Comparison of ENCODE assay signal across 16 mouse cellular contexts in the genomic region with DNA sequence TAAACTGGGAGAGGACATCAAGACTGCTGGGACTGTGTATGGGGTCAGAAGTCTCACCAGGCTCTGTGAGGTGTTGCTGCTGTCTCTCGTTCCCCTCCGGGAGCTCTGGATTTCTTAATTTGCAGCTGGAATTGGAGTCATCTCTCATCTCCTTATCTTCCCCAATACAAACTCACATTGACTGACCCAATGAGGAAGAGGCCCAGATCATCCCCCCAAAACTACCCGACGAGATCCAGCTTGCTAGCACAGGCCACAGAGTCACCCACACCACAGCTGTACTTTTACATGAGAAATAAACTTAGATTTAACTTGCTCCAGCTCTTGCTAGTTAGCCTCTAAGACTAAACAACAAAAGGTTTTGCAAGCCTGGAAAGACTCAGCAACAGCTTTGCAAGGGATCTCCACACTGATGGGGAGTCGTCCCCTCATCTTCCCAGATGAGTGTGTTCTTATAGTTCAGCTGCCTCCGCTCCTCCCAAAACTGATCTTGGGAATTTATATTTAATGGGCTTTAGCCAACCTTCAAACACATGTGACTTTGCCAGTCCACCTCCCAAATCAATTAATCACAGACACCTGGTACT. TPM values are rescaled to one million over a fixed set of nuclear protein-coding genes. Genes with fewer than 3 reads are reported as not detected.
A peak's percentile ranks its signal among the peaks of the same experiment; 100 is the strongest.
DNase-seq lines count a peak whose midpoint lies in the region; ATAC-seq and TF ChIP-seq lines count a peak whose summit lies in the region.
"Had no signal": no experiment of that assay in that cellular context is flagged by ENCODE, and none has a peak within 500 bp of the region (broad histone marks: within the 10 kb centered on the region; RNA-seq: fewer than 3 reads in every experiment).

No protein-coding gene starts in this region.

- no peaks in the 10 kb centered on the region for H3K9me3 ChIP-seq in forebrain, embryonic 11.5 days (ENCODE audit: control insufficient read depth, low read length)
- no peaks in the 10 kb centered on the region for H3K9me3 ChIP-seq in forebrain, embryonic 14.5 days (replicated peaks; ENCODE audit: control insufficient read depth, low read length)
- H3K9me3 ChIP-seq in lung, embryonic 14.5 days (ENCODE audit: low read depth, low read length) = no peaks in the 10 kb centered on the region
- no peaks in the 10 kb centered on the region for H3K9me3 ChIP-seq in embryonic facial prominence, embryonic 10.5 days
- H3K9me3 ChIP-seq in limb, embryonic 12.5 days = no peaks in the 10 kb centered on the region
- H3K9me3 ChIP-seq: heart, embryonic 12.5 days; neural tube, embryonic 12.5 days had no signal

- no peaks in the 10 kb centered on the region for H3K27me3 ChIP-seq in forebrain, embryonic 11.5 days (ENCODE audit: control insufficient read depth, insufficient read depth, low read length)
- H3K27me3 ChIP-seq in forebrain, embryonic 14.5 days (replicated peaks; ENCODE audit: control insufficient read depth, insufficient read depth, low read length) = no peaks in the 10 kb centered on the region
- H3K27me3 ChIP-seq in lung, embryonic 14.5 days (ENCODE audit: insufficient read depth, low read length) = no peaks in the 10 kb centered on the region
- no peaks in the 10 kb centered on the region for H3K27me3 ChIP-seq in embryonic facial prominence, embryonic 10.5 days (replicated peaks; ENCODE audit: low read depth, poor library complexity, severe bottlenecking)
- no peaks in the 10 kb centered on the region for H3K27me3 ChIP-seq in limb, embryonic 12.5 days
- H3K27me3 ChIP-seq: heart, embryonic 12.5 days; neural tube, embryonic 12.5 days had no signal

- ATAC-seq in forebrain, embryonic 11.5 days (replicated peaks; ENCODE audit: low FRiP score) = no peak
- no peak for ATAC-seq in forebrain, embryonic 14.5 days
- no peak for ATAC-seq in lung, embryonic 14.5 days (ENCODE audit: insufficient read depth)
- no peak for ATAC-seq in limb, embryonic 12.5 days (ENCODE audit: insufficient number of reproducible peaks, insufficient read depth, low FRiP score, low TSS enrichment, low read depth)
- ATAC-seq: inflammation-experienced regulatory T-cells, adult 6 months had no signal

- no peak overlapping the region for H3K4me2 ChIP-seq in forebrain, embryonic 11.5 days (ENCODE audit: low read depth, low read length, severe bottlenecking)
- no peak overlapping the region for H3K4me2 ChIP-seq in forebrain, embryonic 14.5 days (ENCODE audit: low read length)
- no peak overlapping the region for H3K4me2 ChIP-seq in lung, embryonic 14.5 days
- H3K4me2 ChIP-seq in limb, embryonic 12.5 days = peak overlapping the region; percentile 27; the same call in 1 of the 2 replicates
- H3K4me2 ChIP-seq: neural tube, embryonic 12.5 days had no signal

- H3K4me3 ChIP-seq in forebrain, embryonic 11.5 days (ENCODE audit: low read depth, low read length) = no peak overlapping the region
- no peak overlapping the region for H3K4me3 ChIP-seq in forebrain, embryonic 14.5 days (ENCODE audit: low read depth, low read length)
- H3K4me3 ChIP-seq in lung, embryonic 14.5 days (ENCODE audit: low read depth, low read length) = no peak overlapping the region
- H3K4me3 ChIP-seq in embryonic facial prominence, embryonic 10.5 days = peak overlapping the region; percentile 30
- no peak overlapping the region for H3K4me3 ChIP-seq in limb, embryonic 12.5 days (replicated peaks)
- H3K4me3 ChIP-seq: heart, embryonic 12.5 days; neural tube, embryonic 12.5 days had no signal

- peak overlapping the region; percentile 46; the same call in 1 of the 2 replicates for H3K27ac ChIP-seq in forebrain, embryonic 11.5 days (ENCODE audit: low read depth, low read length)
- no peak overlapping the region for H3K27ac ChIP-seq in forebrain, embryonic 14.5 days (ENCODE audit: low read depth, low read length)
- peak overlapping the region; percentile 47; the same call in 1 of the 2 replicates for H3K27ac ChIP-seq in lung, embryonic 14.5 days (ENCODE audit: low read depth)
- peak overlapping the region; percentile 96 for H3K27ac ChIP-seq in embryonic facial prominence, embryonic 10.5 days (replicated peaks)
- H3K27ac ChIP-seq in limb, embryonic 12.5 days = peak overlapping the region; percentile 97
- H3K27ac ChIP-seq: neural tube, embryonic 12.5 days had no signal

- TF ChIP-seq CTCF in lung, embryonic 14.5 days (IDR thresholded peaks at IDR 0.05; ENCODE audit: low read depth) = no peak

- H3K9ac ChIP-seq in forebrain, embryonic 11.5 days (ENCODE audit: low read length) = no peak overlapping the region
- no peak overlapping the region for H3K9ac ChIP-seq in forebrain, embryonic 14.5 days (ENCODE audit: low read length)
- H3K9ac ChIP-seq in lung, embryonic 14.5 days = no peak overlapping the region
- no peak overlapping the region for H3K9ac ChIP-seq in limb, embryonic 12.5 days (replicated peaks)
- H3K9ac ChIP-seq: heart, embryonic 12.5 days; neural tube, embryonic 12.5 days had no signal

- 72% methylated on average over 6 of the region's 6 CpGs for WGBS in forebrain, embryonic 11.5 days
- 78% methylated on average over 6 of the region's 6 CpGs for WGBS in forebrain, embryonic 14.5 days
- WGBS in lung, embryonic 14.5 days = 38% methylated on average over 6 of the region's 6 CpGs
- WGBS in embryonic facial prominence, embryonic 10.5 days = 44% methylated on average over 6 of the region's 6 CpGs
- 22% methylated on average over 6 of the region's 6 CpGs for WGBS in limb, embryonic 12.5 days

- DNase-seq in forebrain, embryonic 11.5 days (ENCODE audit: low spot score) = no peak
- no peak for DNase-seq in forebrain, embryonic 14.5 days (ENCODE audit: low spot score)
- peak; percentile 70 for DNase-seq in lung, embryonic 14.5 days
- DNase-seq in lung, postnatal 14 days = no peak
- peak; percentile 48 for DNase-seq in embryonic facial prominence, embryonic 10.5 days (ENCODE audit: low spot score)
- DNase-seq in frontal cortex, postnatal 14 days (ENCODE audit: low spot score in 2 of 2) = no peak
- no peak for DNase-seq in spleen, adult 12 weeks (ENCODE audit: low spot score)
- DNase-seq: adrenal gland, postnatal 14 days; gastrocnemius, postnatal 10 days; kidney, postnatal 14 days; left cerebral cortex, postnatal 4 days; retina, postnatal 1 day had no signal

- peaks cover 13% of the 10 kb centered on the region; the same call in 1 of the 2 replicates for H3K4me1 ChIP-seq in forebrain, embryonic 11.5 days (replicated peaks; ENCODE audit: control insufficient read depth, insufficient read depth, low read length)
- H3K4me1 ChIP-seq in forebrain, embryonic 14.5 days (ENCODE audit: control insufficient read depth, insufficient read depth, low read length) = peaks cover 8% of the 10 kb centered on the region; the same call in 1 of the 2 replicates
- H3K4me1 ChIP-seq in lung, embryonic 14.5 days (ENCODE audit: insufficient read depth) = peaks cover 8% of the 10 kb centered on the region; the same call in 1 of the 2 replicates
- peaks cover 53% of the 10 kb centered on the region for H3K4me1 ChIP-seq in embryonic facial prominence, embryonic 10.5 days
- H3K4me1 ChIP-seq in limb, embryonic 12.5 days (replicated peaks) = peaks cover 47% of the 10 kb centered on the region

- H3K36me3 ChIP-seq in forebrain, embryonic 11.5 days (ENCODE audit: control insufficient read depth, insufficient read depth, low read length) = no peaks in the 10 kb centered on the region
- no peaks in the 10 kb centered on the region for H3K36me3 ChIP-seq in forebrain, embryonic 14.5 days (ENCODE audit: control insufficient read depth, insufficient read depth, low read length)
- no peaks in the 10 kb centered on the region for H3K36me3 ChIP-seq in lung, embryonic 14.5 days (ENCODE audit: insufficient read depth)
- 0 out of 2 replicates have a peak, but pooled peaks cover 6% of the 10 kb centered on the region for H3K36me3 ChIP-seq in embryonic facial prominence, embryonic 10.5 days (replicated peaks)
- H3K36me3 ChIP-seq in limb, embryonic 12.5 days = no peaks in the 10 kb centered on the region
- H3K36me3 ChIP-seq: heart, embryonic 12.5 days; neural tube, embryonic 12.5 days had no signal

RNA-seq across cellular contexts. Expression of a gene that starts 1.7 kb away (rescaled TPM):
- 39.2 and 40.4 TPM in 2 replicates for polyA plus RNA-seq in forebrain, embryonic 11.5 days (2014; fragmentation: Nextera tagmentation; extraction: Ambion mirVana)
- polyA plus RNA-seq in forebrain, embryonic 14.5 days (2014; fragmentation: Nextera tagmentation; extraction: Ambion mirVana) = 21.9 and 23.6 TPM in 2 replicates
- 56.8 and 57.0 TPM in 2 replicates for polyA plus RNA-seq in lung, embryonic 14.5 days (2014; fragmentation: Nextera tagmentation; extraction: Ambion mirVana)
- 45.0 and 46.5 TPM in 2 replicates for polyA plus RNA-seq in embryonic facial prominence, embryonic 10.5 days (2016; fragmentation: Nextera tagmentation; extraction: Ambion mirVana)
- 47.4 and 49.5 TPM in 2 replicates for polyA plus RNA-seq in limb, embryonic 12.5 days (2016; fragmentation: Nextera tagmentation; extraction: Ambion mirVana)

Comparison
In these comparisons a context has a peak if more than half of its experiments do, and no peak if none do; other contexts are left out.
1. DNase-seq: peak in lung, embryonic 14.5 days (single experiment) and embryonic facial prominence, embryonic 10.5 days (single experiment); none in forebrain, embryonic 11.5 days (single experiment), forebrain, embryonic 14.5 days (single experiment), lung, postnatal 14 days (single experiment), frontal cortex, postnatal 14 days (0 of 2) and spleen, adult 12 weeks (single experiment).